In the genomic region with DNA sequence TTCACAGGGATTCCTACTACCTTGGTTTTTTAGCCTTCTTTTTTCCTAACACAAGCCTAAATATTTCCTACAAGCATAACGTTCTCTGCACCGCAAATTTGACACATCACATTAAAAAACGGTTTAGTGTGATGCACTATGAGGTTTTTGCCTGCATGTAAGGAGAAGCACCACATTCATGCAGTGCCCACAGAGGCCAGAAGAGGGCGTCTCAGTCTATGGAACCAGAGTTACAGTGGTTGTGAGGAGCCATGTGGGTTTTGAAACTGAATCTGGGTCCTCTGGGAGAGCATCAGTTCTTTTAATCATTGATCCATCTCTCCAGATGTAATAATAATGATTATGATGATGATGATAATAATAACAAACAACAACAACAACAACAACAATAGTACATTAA, we compare ENCODE assay signal across 9 mouse cellular contexts. TPM values are rescaled to one million over a fixed set of nuclear protein-coding genes. Genes with fewer than 3 reads are reported as not detected.
A peak's percentile ranks its signal among the peaks of the same experiment; 100 is the strongest.
DNase-seq lines count a peak whose midpoint lies in the region; ATAC-seq and TF ChIP-seq lines count a peak whose summit lies in the region.
"Had no signal": no experiment of that assay in that cellular context is flagged by ENCODE, and none has a peak within 500 bp of the region (broad histone marks: within the 10 kb centered on the region; RNA-seq: fewer than 3 reads in every experiment).

No protein-coding gene starts in this region.

- ATAC-seq in forebrain, embryonic 14.5 days, result no peak
- ATAC-seq in forebrain, embryonic 16.5 days, result no peak
- ATAC-seq in midbrain, embryonic 13.5 days, result no peak
- ATAC-seq in kidney, embryonic 15.5 days (replicated peaks; ENCODE audit: low FRiP score), result no peak

- no peak overlapping the region for H3K9ac ChIP-seq in forebrain, embryonic 14.5 days (ENCODE audit: low read length)
- H3K9ac ChIP-seq in forebrain, embryonic 16.5 days (replicated peaks; ENCODE audit: low read depth, low read length), result no peak overlapping the region
- H3K9ac ChIP-seq in midbrain, embryonic 13.5 days (replicated peaks), result no peak overlapping the region
- H3K9ac ChIP-seq in kidney, embryonic 15.5 days, result no peak overlapping the region
- H3K9ac ChIP-seq: heart, embryonic 15.5 days had no signal

- TF ChIP-seq CTCF in bone marrow, adult 2 months (IDR thresholded peaks at IDR 0.05; ENCODE audit: control insufficient read depth, insufficient read depth, low read length), result peak; percentile 30; the same call in 1 of the 2 replicates

- no peak for TF ChIP-seq POLR2A in bone marrow, adult 2 months (IDR thresholded peaks at IDR 0.05; ENCODE audit: borderline replicate concordance, control insufficient read depth, low read depth, low read length)

- no peaks in the 10 kb centered on the region for H3K4me1 ChIP-seq in forebrain, embryonic 14.5 days (ENCODE audit: control insufficient read depth, insufficient read depth, low read length)
- H3K4me1 ChIP-seq in forebrain, embryonic 16.5 days (replicated peaks; ENCODE audit: control insufficient read depth, insufficient read depth, low read length), result no peaks in the 10 kb centered on the region
- H3K4me1 ChIP-seq in midbrain, embryonic 10.5 days, result no peaks in the 10 kb centered on the region
- H3K4me1 ChIP-seq in midbrain, embryonic 13.5 days (replicated peaks), result no peaks in the 10 kb centered on the region
- H3K4me1 ChIP-seq in bone marrow, adult 2 months (ENCODE audit: control insufficient read depth, insufficient read depth, low read length), result no peaks in the 10 kb centered on the region
- H3K4me1 ChIP-seq in kidney, embryonic 15.5 days, result no peaks in the 10 kb centered on the region
- H3K4me1 ChIP-seq: heart, embryonic 15.5 days had no signal

- no peak overlapping the region for H3K27ac ChIP-seq in forebrain, embryonic 14.5 days (ENCODE audit: low read depth, low read length)
- no peak overlapping the region for H3K27ac ChIP-seq in forebrain, embryonic 16.5 days (ENCODE audit: low read length)
- no peak overlapping the region for H3K27ac ChIP-seq in midbrain, embryonic 10.5 days (replicated peaks)
- no peak overlapping the region for H3K27ac ChIP-seq in midbrain, embryonic 13.5 days
- no peak overlapping the region for H3K27ac ChIP-seq in bone marrow, adult 2 months (ENCODE audit: control insufficient read depth, insufficient read depth, low read depth, low read length, poor library complexity)
- H3K27ac ChIP-seq in kidney, embryonic 15.5 days, result no peak overlapping the region
- H3K27ac ChIP-seq: heart, embryonic 15.5 days had no signal

- no peaks in the 10 kb centered on the region for H3K9me3 ChIP-seq in forebrain, embryonic 14.5 days (replicated peaks; ENCODE audit: control insufficient read depth, low read length)
- H3K9me3 ChIP-seq in forebrain, embryonic 16.5 days (ENCODE audit: control insufficient read depth, low read length), result no peaks in the 10 kb centered on the region
- no peaks in the 10 kb centered on the region for H3K9me3 ChIP-seq in midbrain, embryonic 10.5 days (replicated peaks)
- H3K9me3 ChIP-seq in midbrain, embryonic 13.5 days, result no peaks in the 10 kb centered on the region
- no peaks in the 10 kb centered on the region for H3K9me3 ChIP-seq in kidney, embryonic 15.5 days (replicated peaks)
- H3K9me3 ChIP-seq: heart, embryonic 15.5 days had no signal

- H3K36me3 ChIP-seq in forebrain, embryonic 14.5 days (ENCODE audit: control insufficient read depth, insufficient read depth, low read length), result no peaks in the 10 kb centered on the region
- H3K36me3 ChIP-seq in forebrain, embryonic 16.5 days (ENCODE audit: control insufficient read depth, insufficient read depth), result no peaks in the 10 kb centered on the region
- H3K36me3 ChIP-seq in midbrain, embryonic 10.5 days, result no peaks in the 10 kb centered on the region
- H3K36me3 ChIP-seq in midbrain, embryonic 13.5 days, result no peaks in the 10 kb centered on the region
- H3K36me3 ChIP-seq in kidney, embryonic 15.5 days, result no peaks in the 10 kb centered on the region
- H3K36me3 ChIP-seq: heart, embryonic 15.5 days had no signal

- 46% methylated on average over 4 of the region's 4 CpGs for WGBS in forebrain, embryonic 14.5 days
- 45% methylated on average over 4 of the region's 4 CpGs for WGBS in forebrain, embryonic 16.5 days
- WGBS in midbrain, embryonic 10.5 days, result 44% methylated on average over 4 of the region's 4 CpGs
- 50% methylated on average over 4 of the region's 4 CpGs for WGBS in midbrain, embryonic 13.5 days
- WGBS in bone marrow, adult 2 months, result 49% methylated on average over 4 of the region's 4 CpGs
- WGBS in kidney, embryonic 15.5 days, result 46% methylated on average over 4 of the region's 4 CpGs

- H3K4me2 ChIP-seq in forebrain, embryonic 14.5 days (ENCODE audit: low read length), result no peak overlapping the region
- H3K4me2 ChIP-seq in forebrain, embryonic 16.5 days (ENCODE audit: low read length), result no peak overlapping the region
- no peak overlapping the region for H3K4me2 ChIP-seq in midbrain, embryonic 13.5 days (replicated peaks)
- H3K4me2 ChIP-seq in kidney, embryonic 15.5 days, result no peak overlapping the region
- H3K4me2 ChIP-seq: heart, embryonic 15.5 days had no signal

- H3K4me3 ChIP-seq in forebrain, embryonic 14.5 days (ENCODE audit: low read depth, low read length), result no peak overlapping the region
- H3K4me3 ChIP-seq in forebrain, embryonic 16.5 days (replicated peaks; ENCODE audit: low read length), result no peak overlapping the region
- no peak overlapping the region for H3K4me3 ChIP-seq in midbrain, embryonic 10.5 days
- no peak overlapping the region for H3K4me3 ChIP-seq in midbrain, embryonic 13.5 days (replicated peaks)
- H3K4me3 ChIP-seq in bone marrow, adult 2 months (replicated peaks; ENCODE audit: control insufficient read depth, low read depth, low read length), result no peak overlapping the region
- no peak overlapping the region for H3K4me3 ChIP-seq in kidney, embryonic 15.5 days (replicated peaks)
- H3K4me3 ChIP-seq: heart, embryonic 15.5 days had no signal

- DNase-seq in forebrain, embryonic 14.5 days (ENCODE audit: low spot score), result peak; percentile 1
- peak; percentile 19 for DNase-seq in midbrain, embryonic 10.5 days (ENCODE audit: low spot score)
- DNase-seq in mesoderm, embryonic 11.5 days (ENCODE audit: low read depth, low spot score), result peak; percentile 53
- DNase-seq in spleen, postnatal 36 days (ENCODE audit: low spot score in 2 of 2), result no peak

- H3K27me3 ChIP-seq in forebrain, embryonic 14.5 days (replicated peaks; ENCODE audit: control insufficient read depth, insufficient read depth, low read length), result no peaks in the 10 kb centered on the region
- H3K27me3 ChIP-seq in forebrain, embryonic 16.5 days (replicated peaks; ENCODE audit: control insufficient read depth, insufficient read depth, low read length), result no peaks in the 10 kb centered on the region
- no peaks in the 10 kb centered on the region for H3K27me3 ChIP-seq in midbrain, embryonic 10.5 days (ENCODE audit: low read depth, poor library complexity, severe bottlenecking)
- no peaks in the 10 kb centered on the region for H3K27me3 ChIP-seq in midbrain, embryonic 13.5 days
- no peaks in the 10 kb centered on the region for H3K27me3 ChIP-seq in kidney, embryonic 15.5 days
- H3K27me3 ChIP-seq: heart, embryonic 15.5 days had no signal

RNA-seq across cellular contexts. Expression of a gene that starts 1.2 kb away (rescaled TPM):
- not detected in 2 replicates for polyA plus RNA-seq in forebrain, embryonic 14.5 days (2014; fragmentation: Nextera tagmentation; extraction: Ambion mirVana)
- not detected in 2 replicates for polyA plus RNA-seq in forebrain, embryonic 16.5 days (2015; fragmentation: Nextera tagmentation; extraction: Ambion mirVana)
- not detected in 2 replicates for polyA plus RNA-seq in midbrain, embryonic 10.5 days (2016; fragmentation: Nextera tagmentation; extraction: Ambion mirVana)
- polyA plus RNA-seq in midbrain, embryonic 13.5 days (2015; fragmentation: Nextera tagmentation; extraction: Ambion mirVana), result not detected in 2 replicates
- not detected in 2 replicates for polyA plus RNA-seq in bone marrow, adult 2 months (2011; ENCODE audit: insufficient read depth, insufficient read length, low replicate concordance, missing spikeins)
- polyA plus RNA-seq in kidney, embryonic 15.5 days (2015; fragmentation: Nextera tagmentation; extraction: Ambion mirVana), result not detected in 2 replicates
- polyA plus RNA-seq: heart, embryonic 15.5 days had no signal

RNA-seq across cellular contexts. Expression of a gene that starts 9.1 kb away (rescaled TPM):
- not detected in 2 replicates for polyA plus RNA-seq in forebrain, embryonic 14.5 days (2014; fragmentation: Nextera tagmentation; extraction: Ambion mirVana)
- polyA plus RNA-seq in forebrain, embryonic 16.5 days (2015; fragmentation: Nextera tagmentation; extraction: Ambion mirVana), result not detected in 2 replicates
- polyA plus RNA-seq in midbrain, embryonic 10.5 days (2016; fragmentation: Nextera tagmentation; extraction: Ambion mirVana), result not detected in 2 replicates
- polyA plus RNA-seq in midbrain, embryonic 13.5 days (2015; fragmentation: Nextera tagmentation; extraction: Ambion mirVana), result not detected in 2 replicates
- not detected in 2 replicates for polyA plus RNA-seq in bone marrow, adult 2 months (2011; ENCODE audit: insufficient read depth, insufficient read length, low replicate concordance, missing spikeins)
- polyA plus RNA-seq in kidney, embryonic 15.5 days (2015; fragmentation: Nextera tagmentation; extraction: Ambion mirVana), result not detected in 2 replicates
- polyA plus RNA-seq: heart, embryonic 15.5 days had no signal

RNA-seq across cellular contexts. Expression of a gene that starts 42.0 kb away (rescaled TPM):
- polyA plus RNA-seq in forebrain, embryonic 14.5 days (2014; fragmentation: Nextera tagmentation; extraction: Ambion mirVana), result 241 and 263 TPM in 2 replicates
- polyA plus RNA-seq in forebrain, embryonic 16.5 days (2015; fragmentation: Nextera tagmentation; extraction: Ambion mirVana), result 247 and 259 TPM in 2 replicates
- 133 and 149 TPM in 2 replicates for polyA plus RNA-seq in midbrain, embryonic 10.5 days (2016; fragmentation: Nextera tagmentation; extraction: Ambion mirVana)
- 250 and 259 TPM in 2 replicates for polyA plus RNA-seq in midbrain, embryonic 13.5 days (2015; fragmentation: Nextera tagmentation; extraction: Ambion mirVana)
- 46.8 and 114 TPM in 2 replicates for polyA plus RNA-seq in bone marrow, adult 2 months (2011; ENCODE audit: insufficient read depth, insufficient read length, low replicate concordance, missing spikeins)
- 138 and 140 TPM in 2 replicates for polyA plus RNA-seq in kidney, embryonic 15.5 days (2015; fragmentation: Nextera tagmentation; extraction: Ambion mirVana)

RNA-seq across cellular contexts. Expression of a gene that starts 42.2 kb away (rescaled TPM):
- not detected in 2 replicates for polyA plus RNA-seq in forebrain, embryonic 14.5 days (2014; fragmentation: Nextera tagmentation; extraction: Ambion mirVana)
- polyA plus RNA-seq in forebrain, embryonic 16.5 days (2015; fragmentation: Nextera tagmentation; extraction: Ambion mirVana), result not detected in 2 replicates
- polyA plus RNA-seq in midbrain, embryonic 10.5 days (2016; fragmentation: Nextera tagmentation; extraction: Ambion mirVana), result not detected in 2 replicates
- not detected in 2 replicates for polyA plus RNA-seq in midbrain, embryonic 13.5 days (2015; fragmentation: Nextera tagmentation; extraction: Ambion mirVana)
- polyA plus RNA-seq in bone marrow, adult 2 months (2011; ENCODE audit: insufficient read depth, insufficient read length, low replicate concordance, missing spikeins), result 7.0 TPM in 1 of 2 replicates, not detected in the other
- polyA plus RNA-seq in kidney, embryonic 15.5 days (2015; fragmentation: Nextera tagmentation; extraction: Ambion mirVana), result not detected in 2 replicates
- polyA plus RNA-seq: heart, embryonic 15.5 days had no signal

Comparison
In these comparisons a context has a peak if more than half of its experiments do, and no peak if none do; other contexts are left out.
1. DNase-seq: peak in forebrain, embryonic 14.5 days (single experiment), midbrain, embryonic 10.5 days (single experiment) and mesoderm, embryonic 11.5 days (single experiment); none in spleen, postnatal 36 days (0 of 2).